Mouse (Mus musculus): Measurements from ENCODE around the gene Ifnk.

Gene Ifnk

DNA sequence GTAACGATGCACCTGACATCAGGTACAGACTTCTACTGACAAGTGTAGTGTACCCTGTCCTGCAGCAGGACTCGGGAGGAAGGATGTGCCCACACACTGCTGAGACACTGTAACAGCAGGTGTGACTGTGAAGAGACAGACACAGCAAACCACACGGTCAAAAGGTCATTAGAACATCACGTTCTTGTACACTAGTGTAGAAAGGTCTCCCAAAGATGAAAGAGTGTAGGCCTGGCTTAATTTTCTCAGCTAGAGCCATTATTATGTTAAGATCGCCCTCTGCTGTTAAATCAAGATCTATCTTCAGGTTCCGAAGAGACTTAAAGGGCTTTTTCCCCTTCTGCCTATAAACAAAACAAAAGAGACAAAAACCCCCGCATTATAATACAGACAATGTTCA lies 40.9 kb downstream of the Ifnk start:
- peak; percentile 39 for DNase-seq (ENCODE audit: low read depth)

DNA sequence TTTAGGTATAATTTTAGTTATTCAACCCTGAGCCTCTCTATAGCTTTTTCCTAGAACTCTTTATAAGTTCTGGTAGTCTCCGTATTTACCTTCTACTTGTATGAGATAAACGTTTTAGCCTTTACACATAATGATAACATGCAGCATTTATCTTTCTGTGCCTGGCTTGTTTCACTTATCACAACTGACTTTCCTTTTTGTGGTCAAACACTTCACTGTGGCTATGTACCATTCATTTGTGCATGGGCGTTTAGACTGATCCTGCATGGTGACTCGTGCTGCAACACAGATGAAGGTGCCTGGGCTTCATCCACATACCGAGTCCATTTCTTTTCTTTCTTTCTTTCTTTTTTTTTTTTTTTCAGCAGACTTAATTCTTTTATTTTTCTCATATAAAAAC lies 49.8 kb downstream of the Ifnk start:
- DNase-seq (ENCODE audit: low read depth), result no peak
